Mouse (Mus musculus): ENCODE measurements around the gene Hist1h2bb. TPM values are rescaled to one million over a fixed set of nuclear protein-coding genes. Genes with fewer than 3 reads are reported as not detected.
"Not testable (repeated sequence)": the region's sequence is repeated elsewhere in the genome, so short reads cannot be mapped to it uniquely, and the experiment has no call there.

Hist1h2bb gene
- polyA plus RNA-seq, 1 experiment from 2014 or later, result 4.1 TPM

DNA sequence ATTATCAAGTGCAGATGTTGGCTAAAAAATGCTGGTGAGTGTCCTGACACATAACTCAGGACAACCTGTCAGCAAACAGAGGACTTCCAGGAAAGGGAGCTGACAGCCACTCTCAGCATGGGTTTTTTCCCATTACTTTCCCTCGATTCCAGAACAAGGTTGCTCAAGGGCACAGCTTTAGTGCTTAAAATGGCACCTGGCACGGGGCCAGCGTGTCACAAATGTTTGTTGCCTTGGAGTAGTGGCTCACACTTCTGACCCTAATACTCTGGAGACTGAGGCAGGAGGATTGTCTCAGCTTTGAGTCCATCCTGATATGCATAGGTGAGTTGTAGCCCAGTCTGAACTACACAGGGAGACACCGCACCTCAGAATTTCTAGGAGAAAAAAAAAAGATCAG is 37.9 kb upstream of the Hist1h2bb start:
- H3K9ac ChIP-seq, result no peak overlapping the region
- H3K4me1 ChIP-seq, result peaks cover 17% of the 10 kb centered on the region
- H3K4me3 ChIP-seq, result no peak overlapping the region
- H3K9me3 ChIP-seq, result no peaks in the 10 kb centered on the region
- H3K27ac ChIP-seq, result no peak overlapping the region
- H3K4me2 ChIP-seq, result no peak overlapping the region
- no peak for ATAC-seq (ENCODE audit: borderline replicate concordance, extremely low read depth, low FRiP score, low TSS enrichment)
- no peaks in the 10 kb centered on the region for H3K27me3 ChIP-seq
- 68% methylated on average over 4 of the region's 4 CpGs for WGBS
- no peaks in the 10 kb centered on the region for H3K36me3 ChIP-seq

- WGBS, result 28% methylated on average over 15 of the region's 15 CpGs
- no peak for ATAC-seq (ENCODE audit: borderline replicate concordance, extremely low read depth, low FRiP score, low TSS enrichment)
- H3K27me3 ChIP-seq, result no peaks in the 10 kb centered on the region
- H3K27ac ChIP-seq, result peak overlapping the region; percentile 29; the same call in 1 of the 2 replicates
- H3K36me3 ChIP-seq, result no peaks in the 10 kb centered on the region
- H3K4me3 ChIP-seq, result peak overlapping the region; percentile 46
- no peaks in the 10 kb centered on the region for H3K9me3 ChIP-seq
- peak overlapping the region; percentile 74 for H3K4me2 ChIP-seq
- H3K9ac ChIP-seq, result peak overlapping the region; percentile 57
- H3K4me1 ChIP-seq, result peaks cover 17% of the 10 kb centered on the region
Measured at GRCm38 (mm10) chr13:23709714-23710373, 36.7 kb upstream of the Hist1h2bb start.

- Histone ChIP-seq H3K27me3 (no peaks in the 10 kb centered on the region), H3K4me2 (peak within 1 kb of the TSS; percentile 74), H3K27ac (peak within 1 kb of the TSS; percentile 29; the same call in 1 of the 2 replicates), H3K4me1 (peaks cover 17% of the 10 kb centered on the region), H3K4me3 (peak within 1 kb of the TSS; percentile 46), H3K9ac (peak within 1 kb of the TSS; percentile 57), H3K9me3 (no peaks in the 10 kb centered on the region), H3K36me3 (no peaks in the 10 kb centered on the region)
- 3% methylated on average over 17 of the region's 17 CpGs for WGBS
- ATAC-seq (ENCODE audit: borderline replicate concordance, extremely low read depth, low FRiP score, low TSS enrichment), result no peak
Measured at GRCm38 (mm10) chr13:23710374-23711089, 36.0 kb upstream of the Hist1h2bb start, which contains the start of gene Hfe. TSS of gene Hfe (minus strand) at chr13:23710854.

GRCm38 (mm10) chr13:23716261-23717042 is 30.1 kb upstream of the Hist1h2bb start:
- H3K36me3 ChIP-seq, result no peaks in the 10 kb centered on the region
- no peak overlapping the region for H3K27ac ChIP-seq
- no peaks in the 10 kb centered on the region for H3K9me3 ChIP-seq
- 80% methylated on average over 5 of the region's 5 CpGs for WGBS
- ATAC-seq (ENCODE audit: borderline replicate concordance, extremely low read depth, low FRiP score, low TSS enrichment), result no peak
- no peak overlapping the region for H3K4me2 ChIP-seq
- no peak overlapping the region for H3K4me3 ChIP-seq
- H3K9ac ChIP-seq, result no peak overlapping the region
- H3K27me3 ChIP-seq, result no peaks in the 10 kb centered on the region
- H3K4me1 ChIP-seq, result no peaks in the 10 kb centered on the region

- no peaks in the 10 kb centered on the region for H3K9me3 ChIP-seq
- WGBS, result 44% methylated on average over 11 of the region's 11 CpGs
- no peak overlapping the region for H3K4me3 ChIP-seq
- H3K9ac ChIP-seq, result no peak overlapping the region
- no peak overlapping the region for H3K4me2 ChIP-seq
- no peaks in the 10 kb centered on the region for H3K27me3 ChIP-seq
- H3K4me1 ChIP-seq, result no peaks in the 10 kb centered on the region
- no peaks in the 10 kb centered on the region for H3K36me3 ChIP-seq
- no peak for ATAC-seq (ENCODE audit: borderline replicate concordance, extremely low read depth, low FRiP score, low TSS enrichment)
- no peak overlapping the region for H3K27ac ChIP-seq
Measured at GRCm38 (mm10) chr13:23717176-23717575, 29.4 kb upstream of the Hist1h2bb start.

DNA sequence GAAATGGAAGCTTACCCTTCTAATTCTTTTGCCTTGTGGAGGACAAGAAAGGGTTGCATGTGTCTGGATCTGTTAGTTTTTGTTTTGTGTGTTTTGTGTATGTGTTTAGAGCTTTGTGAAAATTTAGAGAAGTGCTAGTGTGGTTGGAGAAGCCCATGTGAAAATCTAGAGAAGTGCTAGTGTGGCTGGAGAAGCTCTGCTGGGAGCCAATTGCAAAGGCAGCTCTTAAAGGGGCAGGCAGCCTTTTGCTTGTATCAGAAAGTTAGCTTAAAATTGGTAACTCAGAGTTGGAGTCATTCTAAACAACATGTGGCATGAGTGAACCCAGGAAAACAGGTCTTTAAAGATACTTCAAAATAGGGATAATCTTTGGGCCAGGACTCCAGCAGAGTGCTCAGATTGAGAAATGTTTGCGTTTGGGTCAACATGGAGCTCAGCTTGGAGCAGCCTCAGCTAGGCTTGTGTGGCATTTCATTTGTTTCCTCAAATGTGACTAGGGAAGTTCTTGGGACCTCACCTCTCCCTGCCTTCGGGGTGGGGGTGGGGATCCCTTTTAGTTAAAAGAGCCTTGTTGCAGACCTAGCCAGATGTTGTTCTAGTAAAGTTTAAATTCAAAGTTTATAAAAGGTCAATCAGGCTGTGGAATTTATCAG is 28.8 kb upstream of the Hist1h2bb start:
- not testable (repeated sequence) for H3K4me2 ChIP-seq; H3K27me3 ChIP-seq; H3K9me3 ChIP-seq; H3K9ac ChIP-seq; ATAC-seq (ENCODE audit: borderline replicate concordance, extremely low read depth, low FRiP score, low TSS enrichment); H3K4me3 ChIP-seq; H3K4me1 ChIP-seq; H3K27ac ChIP-seq; H3K36me3 ChIP-seq
- 8% methylated on average over 2 of the region's 2 CpGs for WGBS

GRCm38 (mm10) chr13:23724239-23724638 is 22.3 kb upstream of the Hist1h2bb start:
- 57% methylated on average over 4 of the region's 4 CpGs for WGBS
- H3K27ac ChIP-seq, result no peak overlapping the region
- H3K9me3 ChIP-seq, result no peaks in the 10 kb centered on the region
- no peak overlapping the region for H3K4me2 ChIP-seq
- 0 out of 2 replicates have a peak, but pooled peaks cover 4% of the 10 kb centered on the region for H3K4me1 ChIP-seq
- no peaks in the 10 kb centered on the region for H3K36me3 ChIP-seq
- no peak overlapping the region for H3K9ac ChIP-seq
- no peaks in the 10 kb centered on the region for H3K27me3 ChIP-seq
- peak; percentile 67; the same call in 1 of the 2 replicates for ATAC-seq (ENCODE audit: borderline replicate concordance, extremely low read depth, low FRiP score, low TSS enrichment)
- no peak overlapping the region for H3K4me3 ChIP-seq

- H3K4me1 ChIP-seq, result 0 out of 2 replicates have a peak, but pooled peaks cover 4% of the 10 kb centered on the region
- H3K27me3 ChIP-seq, result no peaks in the 10 kb centered on the region
- no peak overlapping the region for H3K27ac ChIP-seq
- H3K9me3 ChIP-seq, result no peaks in the 10 kb centered on the region
- H3K4me3 ChIP-seq, result no peak overlapping the region
- no peak overlapping the region for H3K9ac ChIP-seq
- WGBS, result no CpG with 5 or more reads among the region's 1 CpGs
- ATAC-seq (ENCODE audit: borderline replicate concordance, extremely low read depth, low FRiP score, low TSS enrichment), result no peak
- H3K36me3 ChIP-seq, result no peaks in the 10 kb centered on the region
- no peak overlapping the region for H3K4me2 ChIP-seq
Measured at GRCm38 (mm10) chr13:23725213-23725612, 21.3 kb upstream of the Hist1h2bb start.

GRCm38 (mm10) chr13:23728472-23729191 is 17.9 kb upstream of the Hist1h2bb start:
- Histone ChIP-seq H3K4me2 (no peak overlapping the region), H3K9ac (no peak overlapping the region), H3K4me1 (peaks cover 11% of the 10 kb centered on the region), H3K9me3 (no peaks in the 10 kb centered on the region), H3K36me3 (no peaks in the 10 kb centered on the region), H3K27me3 (no peaks in the 10 kb centered on the region), H3K27ac (no peak overlapping the region), H3K4me3 (no peak overlapping the region)
- ATAC-seq (ENCODE audit: borderline replicate concordance, extremely low read depth, low FRiP score, low TSS enrichment), result no peak
- WGBS, result 90% methylated on average over 18 of the region's 18 CpGs

- Histone ChIP-seq H3K36me3 (no peaks in the 10 kb centered on the region), H3K4me3 (no peak overlapping the region), H3K27me3 (no peaks in the 10 kb centered on the region), H3K27ac (no peak overlapping the region), H3K4me1 (peaks cover 11% of the 10 kb centered on the region), H3K9ac (no peak overlapping the region), H3K4me2 (no peak overlapping the region), H3K9me3 (no peaks in the 10 kb centered on the region)
- WGBS, result 92% methylated on average over 9 of the region's 9 CpGs
- no peak for ATAC-seq (ENCODE audit: borderline replicate concordance, extremely low read depth, low FRiP score, low TSS enrichment)
Measured at GRCm38 (mm10) chr13:23729192-23729525, 17.4 kb upstream of the Hist1h2bb start.

DNA sequence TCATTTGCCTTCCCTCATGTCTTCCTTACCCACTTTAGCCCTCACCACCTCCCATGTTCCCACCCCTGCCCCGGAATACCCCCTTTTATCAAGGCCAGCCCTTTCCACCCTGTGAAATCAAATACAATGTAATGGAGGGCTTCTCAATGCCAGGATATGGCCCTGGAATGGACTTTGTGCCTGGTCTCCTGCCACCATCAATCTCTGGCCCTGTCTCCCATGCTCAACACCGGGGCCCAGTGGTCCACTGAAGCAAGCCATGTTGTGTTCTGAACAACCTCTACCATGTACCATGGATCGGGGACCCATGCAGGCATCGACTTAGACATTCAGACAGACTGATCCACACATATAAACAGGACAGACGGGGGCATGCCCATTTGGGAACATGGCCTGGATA is 16.8 kb upstream of the Hist1h2bb start:
- no peak; the same call in 1 of the 2 replicates for ATAC-seq (ENCODE audit: borderline replicate concordance, extremely low read depth, low FRiP score, low TSS enrichment)
- Histone ChIP-seq H3K9me3 (no peaks in the 10 kb centered on the region), H3K27me3 (no peaks in the 10 kb centered on the region), H3K36me3 (no peaks in the 10 kb centered on the region), H3K9ac (no peak overlapping the region), H3K4me2 (no peak overlapping the region), H3K4me3 (no peak overlapping the region), H3K4me1 (peaks cover 9% of the 10 kb centered on the region), H3K27ac (no peak overlapping the region)
- WGBS, result 88% methylated on average over 5 of the region's 5 CpGs
